Mouse (Mus musculus) liver, embryonic 12.5 days (tissue): Measurements from ENCODE around the gene Dclk1. TPM values are rescaled to one million over a fixed set of nuclear protein-coding genes. Genes with fewer than 3 reads are reported as not detected.

Experiments
- ATAC-seq: fragments of 200-750 bp; cut with Nextera tagmentation; 2 replicates; pipeline ENCODE4 v1.8.0; 2017; ENCODE audit warnings: moderate number of reproducible peaks, mild to moderate bottlenecking, moderate library complexity
- H3K27ac ChIP-seq: fragments of 300-500 bp; sonication (generic); 2 replicates; pipeline ENCODE4 v1.5.1; 2016; ENCODE audit warnings: mild to moderate bottlenecking
- H3K27me3 ChIP-seq: fragments of 300-500 bp; sonication (generic); replicated peaks from 2 replicates; pipeline ENCODE4 v1.6.1; 2016; ENCODE audit warnings: mild to moderate bottlenecking, moderate library complexity
- H3K36me3 ChIP-seq: fragments of 300-500 bp; sonication (generic); 2 replicates; pipeline ENCODE4 v1.6.1; 2016; ENCODE audit warnings: mild to moderate bottlenecking, moderate library complexity
- H3K4me1 ChIP-seq: fragments of 300-500 bp; sonication (generic); 2 replicates; pipeline ENCODE4 v1.6.1; 2016
- H3K4me2 ChIP-seq: fragments of 300-500 bp; sonication (generic); 2 replicates; pipeline ENCODE4 v1.6.1; 2016; ENCODE audit warnings: mild to moderate bottlenecking, moderate library complexity
- H3K4me3 ChIP-seq: fragments of 300-500 bp; sonication (generic); 2 replicates; pipeline ENCODE4 v1.5.1; 2016; ENCODE audit warnings: mild to moderate bottlenecking, moderate library complexity
- H3K9ac ChIP-seq: fragments of 300-500 bp; sonication (generic); 2 replicates; pipeline ENCODE4 v1.6.1; 2016; ENCODE audit warnings: mild to moderate bottlenecking, moderate library complexity
- H3K9me3 ChIP-seq: fragments of 300-500 bp; sonication (generic); replicated peaks from 2 replicates; pipeline ENCODE4 v1.6.1; 2016; ENCODE audit warnings: mild to moderate bottlenecking, moderate library complexity
- WGBS: fragments of 180-500 bp; shearing (Covaris S2); methylation state at CpG from one replicate; pipeline ENCODE4 v1.1.7; 2016; ENCODE audit not compliant: insufficient replicate concordance; 5-methylcytosine and 5-hydroxymethylcytosine counted together
- polyA plus RNA-seq: library from polyadenylated mRNA; unstranded; fragments of >200 nt; fragmentation: Nextera tagmentation; extraction: Ambion mirVana; gene quantifications from 2 replicates; pipeline ENCODE4 v1.2.1, GENCODE M21; 2016

Gene Dclk1
- polyA plus RNA-seq, 1 experiment from 2014 or later: 1.7 TPM

DNA sequence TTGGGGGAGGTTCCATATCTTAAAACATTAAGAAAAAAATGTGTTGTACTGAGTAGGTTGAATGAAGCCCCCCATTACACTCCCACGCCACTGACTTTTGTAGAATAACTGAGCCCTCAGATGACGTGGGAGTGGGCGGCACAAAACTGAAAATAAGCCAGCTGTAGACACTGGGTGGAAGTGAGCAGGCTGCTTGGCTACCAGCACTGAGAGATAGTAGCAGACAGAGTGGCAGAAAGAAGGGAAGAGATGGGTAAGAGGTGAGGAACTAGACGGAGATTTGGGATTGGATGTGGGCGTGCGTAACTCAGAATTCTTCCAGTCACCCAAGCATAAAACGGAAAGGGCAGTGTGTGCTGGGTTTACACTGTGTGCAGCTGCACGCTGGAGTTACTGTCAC lies 223.6 kb downstream of the Dclk1 start:
- H3K27ac ChIP-seq: no peak overlapping the region
- 67% methylated on average over 8 of the region's 8 CpGs for WGBS
- H3K9me3 ChIP-seq: no peaks in the 10 kb centered on the region
- H3K9ac ChIP-seq: no peak overlapping the region
- no peak for ATAC-seq
- H3K4me3 ChIP-seq: no peak overlapping the region
- H3K4me1 ChIP-seq: no peaks in the 10 kb centered on the region
- no peak overlapping the region for H3K4me2 ChIP-seq
- no peaks in the 10 kb centered on the region for H3K36me3 ChIP-seq
- H3K27me3 ChIP-seq: no peaks in the 10 kb centered on the region

DNA sequence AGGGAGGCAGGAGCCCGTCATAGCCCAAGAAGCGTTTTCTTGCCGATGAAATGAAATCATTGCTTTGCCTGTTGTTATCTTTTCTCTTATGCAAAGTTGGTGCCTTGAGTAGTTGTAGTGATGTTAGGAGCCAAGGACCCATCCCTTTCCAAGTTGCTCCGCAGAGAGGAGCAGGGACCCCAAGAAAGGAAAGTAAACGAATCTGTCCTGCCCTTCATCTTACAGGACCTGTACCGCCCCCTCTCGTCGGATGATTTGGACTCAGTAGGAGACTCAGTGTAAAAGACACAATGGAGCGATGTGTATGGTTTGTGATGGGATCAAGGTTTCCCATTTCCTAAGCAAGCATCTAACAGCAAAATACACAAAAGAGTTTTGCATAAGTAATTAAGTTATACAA lies 224.2 kb downstream of the Dclk1 start:
- Histone ChIP-seq H3K4me2 (no peak overlapping the region), H3K9me3 (no peaks in the 10 kb centered on the region), H3K27ac (no peak overlapping the region), H3K4me3 (no peak overlapping the region), H3K4me1 (no peaks in the 10 kb centered on the region), H3K27me3 (no peaks in the 10 kb centered on the region), H3K36me3 (no peaks in the 10 kb centered on the region), H3K9ac (no peak overlapping the region)
- ATAC-seq: no peak
- WGBS: 71% methylated on average over 9 of the region's 9 CpGs

DNA sequence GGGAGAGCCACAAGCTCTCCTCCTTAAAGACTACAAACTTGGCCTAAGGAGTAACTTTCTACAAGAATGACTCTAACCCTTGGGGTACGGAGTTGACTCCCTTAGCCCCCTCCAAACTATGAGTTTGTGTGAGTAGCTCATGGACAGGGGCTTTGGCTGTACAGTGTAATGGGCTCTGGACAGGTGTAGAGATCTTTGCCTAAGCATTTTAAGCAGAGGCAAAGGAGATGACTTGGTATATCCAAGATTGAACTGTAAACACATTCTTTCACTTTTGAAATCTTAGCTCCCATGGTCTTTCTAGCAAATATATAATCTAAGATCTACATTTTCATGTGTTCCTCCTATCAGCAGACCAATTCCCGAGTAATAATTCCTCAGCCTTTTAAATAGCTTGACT lies 229.9 kb downstream of the Dclk1 start, which contains the start of gene Gm21954:
Gm21954 (minus strand) TSS at position 101 of the 400 bp plus-strand sequence.
- Histone ChIP-seq H3K9me3 (no peaks in the 10 kb centered on the region), H3K27ac (no peak within 1 kb of the TSS), H3K4me1 (no peaks in the 10 kb centered on the region), H3K27me3 (no peaks in the 10 kb centered on the region), H3K4me3 (no peak within 1 kb of the TSS), H3K36me3 (no peaks in the 10 kb centered on the region), H3K9ac (no peak within 1 kb of the TSS), H3K4me2 (no peak within 1 kb of the TSS)
- WGBS: 73% methylated on average over 2 of the region's 2 CpGs
- ATAC-seq: no peak

DNA sequence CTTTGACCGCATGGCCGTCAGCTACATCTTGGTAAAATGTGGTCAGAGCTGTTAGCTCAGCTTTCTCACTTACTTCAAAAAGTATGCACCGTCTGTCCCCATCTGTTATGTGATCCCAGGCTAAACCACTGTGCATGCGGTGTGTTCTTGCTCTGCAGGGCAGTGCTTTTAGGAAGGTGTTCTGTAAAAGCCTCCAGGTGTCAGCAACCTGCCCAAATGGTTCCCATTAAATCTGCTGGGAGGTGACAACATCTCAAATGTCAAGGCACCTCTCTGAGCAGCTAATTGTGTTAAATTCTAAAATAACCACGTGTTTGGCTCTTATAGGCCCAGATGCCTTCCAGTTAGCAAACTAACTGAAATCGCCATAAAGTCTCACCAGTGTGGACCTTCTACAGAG lies 231.0 kb downstream of the Dclk1 start:
- ATAC-seq: no peak
- H3K4me2 ChIP-seq: no peak overlapping the region
- no peaks in the 10 kb centered on the region for H3K27me3 ChIP-seq
- H3K4me1 ChIP-seq: no peaks in the 10 kb centered on the region
- H3K36me3 ChIP-seq: no peaks in the 10 kb centered on the region
- no peak overlapping the region for H3K9ac ChIP-seq
- H3K9me3 ChIP-seq: no peaks in the 10 kb centered on the region
- no peak overlapping the region for H3K4me3 ChIP-seq
- WGBS: 50% methylated on average over 6 of the region's 6 CpGs
- no peak overlapping the region for H3K27ac ChIP-seq

DNA sequence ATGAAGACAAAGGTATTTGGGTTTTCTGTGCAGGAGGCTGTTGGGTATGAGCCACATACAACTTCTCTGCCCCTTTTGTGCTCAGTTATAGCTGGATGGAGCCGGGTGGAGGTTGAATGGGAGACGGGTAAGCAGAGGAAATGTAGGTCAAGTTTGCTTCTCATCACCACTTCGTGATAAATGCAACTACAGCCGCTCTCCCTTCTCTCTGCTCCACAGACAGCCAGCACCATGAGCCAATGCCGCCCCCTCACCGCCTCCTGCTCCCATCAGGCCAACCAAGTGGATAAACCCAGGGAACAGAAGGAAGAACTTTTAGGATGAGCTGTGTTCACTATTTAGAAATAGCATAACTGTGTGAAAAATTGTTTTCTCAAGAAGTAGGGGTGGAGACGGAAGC lies 234.5 kb downstream of the Dclk1 start:
- no peak for ATAC-seq
- whole genome bisulfite sequencing: 67% methylated on average over 7 of the region's 7 CpGs
- H3K36me3 ChIP-seq: no peaks in the 10 kb centered on the region
- H3K9ac ChIP-seq: no peak overlapping the region
- H3K4me3 ChIP-seq: no peak overlapping the region
- no peaks in the 10 kb centered on the region for H3K4me1 ChIP-seq
- H3K27ac ChIP-seq: no peak overlapping the region
- H3K27me3 ChIP-seq: no peaks in the 10 kb centered on the region
- no peak overlapping the region for H3K4me2 ChIP-seq
- no peaks in the 10 kb centered on the region for H3K9me3 ChIP-seq

DNA sequence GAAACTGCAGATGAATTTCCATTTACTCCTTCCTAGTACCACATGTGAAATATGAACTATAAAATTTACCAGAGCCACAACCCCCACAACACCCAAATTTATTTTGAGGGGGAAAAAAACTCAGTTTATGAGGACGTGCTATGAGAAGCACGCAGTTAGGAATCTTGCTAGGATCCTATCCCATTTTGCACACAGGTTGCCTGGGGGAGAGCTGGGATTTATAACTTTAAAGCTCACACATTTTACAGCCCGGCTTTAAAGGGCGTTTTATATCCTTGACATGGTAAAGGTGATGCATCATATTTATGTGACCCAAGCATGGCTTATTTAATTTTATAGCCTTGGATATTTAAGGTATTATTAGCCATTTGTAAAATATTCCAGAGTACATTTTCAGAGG lies 237.1 kb downstream of the Dclk1 start:
- Histone ChIP-seq H3K4me3 (no peak overlapping the region), H3K36me3 (no peaks in the 10 kb centered on the region), H3K4me2 (no peak overlapping the region), H3K27me3 (no peaks in the 10 kb centered on the region), H3K27ac (no peak overlapping the region), H3K9me3 (no peaks in the 10 kb centered on the region), H3K9ac (no peak overlapping the region), H3K4me1 (no peaks in the 10 kb centered on the region)
- ATAC-seq: no peak
- 74% methylated on average over 4 of the region's 4 CpGs for WGBS

DNA sequence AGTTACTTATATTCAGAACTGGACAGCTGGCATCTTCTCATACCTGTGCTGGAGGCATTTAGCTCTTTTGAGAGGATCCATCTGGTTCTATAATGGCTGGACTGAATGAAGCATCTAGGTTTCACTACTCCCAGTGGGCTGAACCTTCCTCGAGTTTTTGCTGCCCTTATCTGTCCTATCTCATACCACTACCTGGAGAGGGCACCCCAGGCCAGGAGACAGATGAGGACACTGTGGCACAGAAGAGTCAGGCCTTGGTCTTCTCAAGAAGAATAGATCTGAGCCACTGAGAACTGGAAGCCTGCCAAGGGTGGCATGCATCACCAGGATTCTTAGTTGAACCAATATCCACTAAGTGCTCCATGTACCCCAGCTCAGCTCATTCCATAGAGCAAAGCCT lies 239.0 kb downstream of the Dclk1 start:
- H3K27ac ChIP-seq: no peak overlapping the region
- no peak for ATAC-seq
- 26% methylated on average over 1 of the region's 1 CpGs for WGBS
- no peak overlapping the region for H3K4me2 ChIP-seq
- H3K4me1 ChIP-seq: no peaks in the 10 kb centered on the region
- no peaks in the 10 kb centered on the region for H3K36me3 ChIP-seq
- H3K9ac ChIP-seq: no peak overlapping the region
- no peaks in the 10 kb centered on the region for H3K9me3 ChIP-seq
- no peak overlapping the region for H3K4me3 ChIP-seq
- no peaks in the 10 kb centered on the region for H3K27me3 ChIP-seq

DNA sequence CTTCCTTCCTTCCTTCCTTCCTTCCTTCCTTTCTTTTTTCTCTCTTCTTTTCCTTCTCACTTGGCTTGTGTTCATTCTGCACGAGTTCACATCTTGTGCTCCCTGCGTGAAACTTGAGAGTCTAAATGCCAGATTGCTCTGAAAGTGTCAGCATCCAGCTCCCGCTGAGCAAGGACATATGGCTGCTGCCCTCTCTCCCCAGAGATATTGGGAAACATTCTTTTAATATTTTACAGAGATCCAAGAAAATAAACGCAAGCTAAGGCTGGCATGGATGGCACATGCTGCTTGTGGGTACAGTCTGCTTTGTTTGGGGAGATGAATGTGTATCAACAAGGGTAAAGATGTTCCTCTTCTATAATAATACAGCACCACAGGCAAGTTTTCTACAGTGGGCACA lies 241.2 kb downstream of the Dclk1 start:
- Histone ChIP-seq H3K9ac (no peak overlapping the region), H3K27ac (no peak overlapping the region), H3K27me3 (no peaks in the 10 kb centered on the region), H3K4me2 (no peak overlapping the region), H3K36me3 (no peaks in the 10 kb centered on the region), H3K4me3 (no peak overlapping the region), H3K9me3 (no peaks in the 10 kb centered on the region), H3K4me1 (no peaks in the 10 kb centered on the region)
- ATAC-seq: no peak
- WGBS: 54% methylated on average over 4 of the region's 4 CpGs

DNA sequence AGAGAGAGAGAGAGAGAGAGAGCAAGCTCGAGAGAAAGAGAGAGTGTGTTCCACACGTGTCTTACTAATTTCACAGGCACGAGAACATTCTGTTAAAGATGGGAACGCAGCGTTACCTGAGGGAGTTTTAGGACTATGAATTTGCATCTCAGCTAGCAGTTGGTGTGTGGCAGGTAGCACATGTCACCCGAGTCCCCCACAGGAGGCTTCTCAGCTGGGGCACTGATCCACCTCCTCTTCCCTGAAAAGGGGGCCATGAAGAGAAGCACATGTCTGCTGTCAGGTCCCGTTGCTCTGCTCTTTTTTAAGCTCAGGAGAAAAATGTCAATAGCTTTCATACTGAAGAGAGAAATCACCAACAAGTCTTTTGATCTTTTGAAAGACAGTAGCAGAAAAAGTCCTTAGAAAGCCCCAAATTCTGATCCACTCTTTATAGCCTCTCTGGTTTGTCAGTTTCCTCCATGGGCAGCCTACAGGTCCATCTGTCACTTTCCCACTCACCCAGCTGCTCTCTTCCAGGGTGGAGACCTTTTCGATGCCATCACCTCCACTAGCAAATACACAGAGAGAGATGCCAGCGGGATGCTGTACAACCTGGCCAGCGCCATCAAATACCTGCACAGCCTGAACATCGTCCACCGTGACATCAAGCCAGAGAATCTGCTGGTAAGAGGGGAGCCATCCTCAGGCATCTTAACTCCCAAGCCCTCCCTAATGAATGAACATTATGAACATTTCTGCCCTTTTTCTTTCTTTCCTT lies 247.2 kb downstream of the Dclk1 start:
- Histone ChIP-seq H3K9me3 (no peaks in the 10 kb centered on the region), H3K4me1 (no peaks in the 10 kb centered on the region), H3K27ac (no peak overlapping the region), H3K4me3 (no peak overlapping the region), H3K27me3 (no peaks in the 10 kb centered on the region), H3K36me3 (no peaks in the 10 kb centered on the region), H3K4me2 (no peak overlapping the region), H3K9ac (no peak overlapping the region)
- 65% methylated on average over 12 of the region's 12 CpGs for WGBS
- no peak for ATAC-seq

DNA sequence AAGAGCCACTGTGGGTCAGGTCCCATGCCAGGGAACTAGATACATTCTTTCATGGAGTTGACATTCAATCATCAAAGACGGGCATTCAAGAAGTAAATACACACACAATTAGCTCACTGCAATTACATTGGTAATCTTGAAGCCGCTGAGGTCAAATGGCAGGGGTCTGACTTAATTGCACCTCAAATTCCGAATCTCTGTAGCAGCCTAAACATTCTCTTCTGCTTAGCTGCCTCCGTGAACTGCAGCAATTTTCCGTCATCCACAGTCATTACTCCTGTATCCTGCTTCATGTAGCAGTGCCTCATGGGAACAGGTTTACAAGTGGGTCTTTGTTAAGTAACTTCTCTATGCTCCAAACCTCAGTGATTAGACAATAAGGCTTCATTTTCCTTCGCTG lies 249.9 kb downstream of the Dclk1 start:
- WGBS: 54% methylated on average over 6 of the region's 6 CpGs
- H3K4me2 ChIP-seq: no peak overlapping the region
- H3K4me3 ChIP-seq: no peak overlapping the region
- no peaks in the 10 kb centered on the region for H3K4me1 ChIP-seq
- ATAC-seq: no peak
- no peak overlapping the region for H3K9ac ChIP-seq
- H3K27ac ChIP-seq: no peak overlapping the region
- H3K27me3 ChIP-seq: no peaks in the 10 kb centered on the region
- H3K36me3 ChIP-seq: no peaks in the 10 kb centered on the region
- H3K9me3 ChIP-seq: no peaks in the 10 kb centered on the region

DNA sequence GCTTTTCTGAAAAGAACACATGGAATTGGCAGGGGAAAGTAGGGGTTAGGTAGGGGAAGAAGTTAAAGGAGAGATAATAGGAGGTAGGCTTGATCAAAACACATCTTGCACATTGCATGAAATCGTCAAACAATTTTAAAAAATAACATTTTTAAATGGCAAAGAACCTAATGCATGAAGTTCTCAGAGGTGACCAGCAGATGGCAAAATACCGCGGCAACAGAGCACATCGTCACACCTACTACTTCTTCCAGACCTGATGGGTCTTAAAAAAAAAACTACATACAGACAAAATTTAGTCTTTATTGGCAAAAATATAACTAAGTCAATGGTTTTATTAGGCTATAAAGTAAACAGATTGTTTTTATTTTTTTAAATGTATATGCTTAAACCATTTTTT lies 252.2 kb downstream of the Dclk1 start:
- 32% methylated on average over 4 of the region's 4 CpGs for WGBS
- Histone ChIP-seq H3K4me1 (no peaks in the 10 kb centered on the region), H3K9me3 (no peaks in the 10 kb centered on the region), H3K27me3 (no peaks in the 10 kb centered on the region), H3K4me3 (no peak overlapping the region), H3K4me2 (no peak overlapping the region), H3K9ac (no peak overlapping the region), H3K36me3 (no peaks in the 10 kb centered on the region), H3K27ac (no peak overlapping the region)
- no peak for ATAC-seq

DNA sequence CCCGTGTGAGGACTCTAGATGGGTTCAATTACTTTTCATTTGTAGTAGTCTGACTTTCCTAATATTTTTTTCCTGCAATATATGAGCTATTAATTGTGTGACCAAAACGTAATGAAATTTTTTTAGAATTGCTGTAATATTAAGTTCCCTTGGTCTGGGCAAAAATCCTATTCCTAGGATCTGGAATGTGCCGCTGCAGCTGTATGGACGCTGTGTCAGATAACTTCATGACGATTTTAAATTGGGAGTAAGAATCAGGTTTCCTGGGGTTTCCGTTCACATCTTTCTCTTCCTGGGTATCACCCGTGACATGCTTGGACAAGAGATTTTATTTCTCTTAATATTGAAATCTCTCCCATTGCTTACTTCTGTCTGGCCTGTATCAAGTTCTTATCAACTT lies 253.1 kb downstream of the Dclk1 start:
- Histone ChIP-seq H3K4me2 (no peak overlapping the region), H3K36me3 (no peaks in the 10 kb centered on the region), H3K4me1 (no peaks in the 10 kb centered on the region), H3K4me3 (no peak overlapping the region), H3K27ac (no peak overlapping the region), H3K9ac (no peak overlapping the region), H3K27me3 (no peaks in the 10 kb centered on the region), H3K9me3 (no peaks in the 10 kb centered on the region)
- WGBS: 77% methylated on average over 7 of the region's 7 CpGs
- ATAC-seq: no peak

DNA sequence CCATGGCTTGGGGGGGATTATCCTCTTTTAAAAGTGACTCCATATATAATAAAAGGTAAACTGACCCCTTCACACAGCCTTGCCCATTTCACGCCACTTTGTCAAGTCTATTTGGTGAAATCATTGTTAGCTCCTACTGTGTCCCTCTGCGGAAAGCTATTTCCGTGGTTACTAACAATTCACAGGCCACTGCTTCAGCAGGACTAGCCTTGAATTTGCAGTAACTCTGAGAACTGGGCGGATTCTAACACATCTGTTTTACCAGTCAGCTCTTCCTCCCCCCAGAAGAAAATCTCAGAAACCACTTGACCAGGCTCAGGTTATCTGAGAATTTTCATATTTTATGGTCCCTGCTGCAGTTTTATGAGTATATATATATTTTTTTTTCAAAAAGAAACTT lies 253.7 kb downstream of the Dclk1 start:
- WGBS: 52% methylated on average over 4 of the region's 4 CpGs
- no peaks in the 10 kb centered on the region for H3K9me3 ChIP-seq
- H3K4me2 ChIP-seq: no peak overlapping the region
- no peak overlapping the region for H3K4me3 ChIP-seq
- no peaks in the 10 kb centered on the region for H3K36me3 ChIP-seq
- no peak for ATAC-seq
- H3K27ac ChIP-seq: no peak overlapping the region
- no peaks in the 10 kb centered on the region for H3K4me1 ChIP-seq
- H3K27me3 ChIP-seq: no peaks in the 10 kb centered on the region
- H3K9ac ChIP-seq: no peak overlapping the region
